Mouse (Mus musculus) small intestine, adult 2 months (tissue): ENCODE data around the gene Enthd1.

Experiments
- CTCF ChIP-seq: fragments of 200-500 bp; IDR thresholded peaks from 2 replicates; pipeline ENCODE4 v1.5.1; 2012; ENCODE audit warnings: low read depth, mild to moderate bottlenecking, control low read depth, inconsistent platforms, low read length, moderate library complexity, mixed read lengths; ENCODE audit not compliant: insufficient replicate concordance, insufficient read length; ENCODE audit errors: extremely low read depth
- POLR2A ChIP-seq: fragments of 200-500 bp; IDR thresholded peaks from 2 replicates; pipeline ENCODE4 v1.6.1; 2012; ENCODE audit warnings: low read depth, mild to moderate bottlenecking, control low read depth, inconsistent platforms, low read length, moderate library complexity

- TF ChIP-seq POLR2A (no peak), CTCF (no peak)
Observed at GRCm38 (mm10) chr15:80488658-80489057, 76.3 kb downstream of the Enthd1 start.
